Mouse (Mus musculus) retina, embryonic 14.5 days (tissue): ENCODE results near the gene Asic4.

Source experiments
- DNase-seq: peaks from one replicate; pipeline ENCODE4 v3.0.0-alpha.2; 2015; ENCODE audit warnings: low spot score

The Asic4 gene

GRCm38 (mm10) chr1:75503651-75503980 lies 53.4 kb downstream of the Asic4 start:
- DNase-seq: no peak

- DNase-seq: no peak
These were observed 54.2 kb downstream of the Asic4 start for GRCm38 (mm10) chr1:75504256-75505045.

GRCm38 (mm10) chr1:75505159-75505955 lies 55.1 kb downstream of the Asic4 start:
- DNase-seq: peak; percentile 64

- peak; percentile 78 for DNase-seq
These were observed 56.0 kb downstream of the Asic4 start, which contains the start of gene Obsl1 for GRCm38 (mm10) chr1:75505956-75506831. Obsl1 (minus strand) TSS chr1:75506452.

GRCm38 (mm10) chr1:75507006-75507405 lies 56.8 kb downstream of the Asic4 start, which contains the start of gene Inha:
Inha (plus strand) TSS chr1:75507077.
- DNase-seq: no peak

GRCm38 (mm10) chr1:75509586-75509985 lies 59.4 kb downstream of the Asic4 start:
- no peak for DNase-seq

- no peak for DNase-seq
These were observed 59.9 kb downstream of the Asic4 start for GRCm38 (mm10) chr1:75510154-75510553.

- DNase-seq: no peak
These were observed 61.4 kb downstream of the Asic4 start for GRCm38 (mm10) chr1:75511437-75512210.

- no peak for DNase-seq
These were observed 62.3 kb downstream of the Asic4 start for GRCm38 (mm10) chr1:75512550-75512949.

- no peak for DNase-seq
These were observed 66.6 kb downstream of the Asic4 start for GRCm38 (mm10) chr1:75516703-75517380.

GRCm38 (mm10) chr1:75517984-75518383 lies 67.7 kb downstream of the Asic4 start:
- no peak for DNase-seq

GRCm38 (mm10) chr1:75518427-75518826 lies 68.2 kb downstream of the Asic4 start:
- DNase-seq: no peak

GRCm38 (mm10) chr1:75519576-75519975 lies 69.3 kb downstream of the Asic4 start:
- no peak for DNase-seq

- peak; percentile 98 for DNase-seq
These were observed 71.2 kb downstream of the Asic4 start, which contains the start of gene Stk11ip for GRCm38 (mm10) chr1:75521321-75522031. Stk11ip (plus strand) TSS chr1:75521529.
